Mouse (Mus musculus): ENCODE measurements around the gene Prmt3. TPM values are rescaled to one million over a fixed set of nuclear protein-coding genes. Genes with fewer than 3 reads are reported as not detected.
A peak's percentile ranks its signal among the peaks of the same experiment; 100 is the strongest.

Gene Prmt3
- total RNA-seq (2021): 10 to 100 TPM; 34.6 to 36.5 TPM
- long read RNA-seq, experiment 1, transcript Prmt3-201 (16 exons, 2,507 nt): major isoform, 40 of 52 reads
- long read RNA-seq, experiment 1, partial matches to known transcripts: 3 of 52 reads
- long read RNA-seq, experiment 1, other reads (novel, unspliced or antisense): 9 of 52 reads
- long read RNA-seq, experiment 2, transcript Prmt3-201 (16 exons, 2,507 nt): major isoform, 23 of 32 reads
- long read RNA-seq, experiment 2, partial matches to known transcripts: 2 of 32 reads
- long read RNA-seq, experiment 2, other reads (novel, unspliced or antisense): 7 of 32 reads

GRCm38 (mm10) chr7:49778114-49778901 is at the start of gene Prmt3:
Prmt3 (plus strand) TSS chr7:49778346.
- DNase-seq (ENCODE audit: low spot score in 2 of 2): peak; percentile 99 to 100

- no peak for DNase-seq (ENCODE audit: low spot score in 2 of 2)
Measured at GRCm38 (mm10) chr7:49734342-49734741, 43.8 kb upstream of the Prmt3 start.

- no peak for DNase-seq (ENCODE audit: low spot score in 2 of 2)
Measured at GRCm38 (mm10) chr7:49739448-49739847, 38.7 kb upstream of the Prmt3 start.

- no peak for DNase-seq (ENCODE audit: low spot score in 2 of 2)
Measured at GRCm38 (mm10) chr7:49741474-49741873, 36.7 kb upstream of the Prmt3 start.

- DNase-seq (ENCODE audit: low spot score in 2 of 2): no peak
Measured at GRCm38 (mm10) chr7:49741923-49742322, 36.2 kb upstream of the Prmt3 start.

- DNase-seq (ENCODE audit: low spot score in 2 of 2): peak; percentile 18 to 25
Measured at GRCm38 (mm10) chr7:49751148-49751547, 27.0 kb upstream of the Prmt3 start.

GRCm38 (mm10) chr7:49752730-49753506 is 25.2 kb upstream of the Prmt3 start:
- peak in 1 of 2 experiments; percentile 33 for DNase-seq (ENCODE audit: low spot score in 2 of 2)

- peak; percentile 59 to 76 for DNase-seq (ENCODE audit: low spot score in 2 of 2)
Measured at GRCm38 (mm10) chr7:49754767-49755166, 23.4 kb upstream of the Prmt3 start.

GRCm38 (mm10) chr7:49758934-49759571 is 19.1 kb upstream of the Prmt3 start, which contains the start of gene Htatip2:
Htatip2 (plus strand) TSS chr7:49759115.
- DNase-seq (ENCODE audit: low spot score in 2 of 2): peak; percentile 61 to 67

- peak; percentile 73 to 74 for DNase-seq (ENCODE audit: low spot score in 2 of 2)
Measured at GRCm38 (mm10) chr7:49762605-49763004, 15.5 kb upstream of the Prmt3 start.

GRCm38 (mm10) chr7:49764011-49764716 is 14.0 kb upstream of the Prmt3 start:
- DNase-seq (ENCODE audit: low spot score in 2 of 2): no peak

- no peak for DNase-seq (ENCODE audit: low spot score in 2 of 2)
Measured at GRCm38 (mm10) chr7:49766166-49766565, 12.0 kb upstream of the Prmt3 start.

GRCm38 (mm10) chr7:49768509-49768908 is 9.6 kb upstream of the Prmt3 start:
- DNase-seq (ENCODE audit: low spot score in 2 of 2): no peak

GRCm38 (mm10) chr7:49774396-49774795 is 3.8 kb upstream of the Prmt3 start:
- DNase-seq (ENCODE audit: low spot score in 2 of 2): no peak

- DNase-seq (ENCODE audit: low spot score in 2 of 2): no peak
Measured at GRCm38 (mm10) chr7:49777585-49777984, 561 bp upstream of the Prmt3 start.

GRCm38 (mm10) chr7:49778904-49779615 is 914 bp downstream of the Prmt3 start:
- peak; percentile 25 to 32 for DNase-seq (ENCODE audit: low spot score in 2 of 2)

- no peak for DNase-seq (ENCODE audit: low spot score in 2 of 2)
Measured at GRCm38 (mm10) chr7:49783017-49783416, 4.9 kb downstream of the Prmt3 start.

- no peak for DNase-seq (ENCODE audit: low spot score in 2 of 2)
Measured at GRCm38 (mm10) chr7:49785141-49785540, 7.0 kb downstream of the Prmt3 start.

- peak; percentile 60 to 65 for DNase-seq (ENCODE audit: low spot score in 2 of 2)
Measured at GRCm38 (mm10) chr7:49786618-49787382, 8.7 kb downstream of the Prmt3 start.

Data from left cerebral cortex, adult 18-20 months (tissue).